Mouse (Mus musculus): Measurements from ENCODE around the gene Plpp6. TPM values are rescaled to one million over a fixed set of nuclear protein-coding genes. Genes with fewer than 3 reads are reported as not detected.

The Plpp6 gene
- 10 to 100 TPM; 32.0 to 35.3 TPM for total RNA-seq (2021)
- 26.5 and 27.1 TPM in 2 replicates for polyA plus RNA-seq (2012; rRNA removed)
- long read RNA-seq, transcript Plpp6-201 (1 exons, 2,859 nt): major isoform, 26 of 26 reads
- long read RNA-seq, partial matches to known transcripts: 0 of 26 reads
- long read RNA-seq, other reads (novel, unspliced or antisense): 0 of 26 reads

DNA sequence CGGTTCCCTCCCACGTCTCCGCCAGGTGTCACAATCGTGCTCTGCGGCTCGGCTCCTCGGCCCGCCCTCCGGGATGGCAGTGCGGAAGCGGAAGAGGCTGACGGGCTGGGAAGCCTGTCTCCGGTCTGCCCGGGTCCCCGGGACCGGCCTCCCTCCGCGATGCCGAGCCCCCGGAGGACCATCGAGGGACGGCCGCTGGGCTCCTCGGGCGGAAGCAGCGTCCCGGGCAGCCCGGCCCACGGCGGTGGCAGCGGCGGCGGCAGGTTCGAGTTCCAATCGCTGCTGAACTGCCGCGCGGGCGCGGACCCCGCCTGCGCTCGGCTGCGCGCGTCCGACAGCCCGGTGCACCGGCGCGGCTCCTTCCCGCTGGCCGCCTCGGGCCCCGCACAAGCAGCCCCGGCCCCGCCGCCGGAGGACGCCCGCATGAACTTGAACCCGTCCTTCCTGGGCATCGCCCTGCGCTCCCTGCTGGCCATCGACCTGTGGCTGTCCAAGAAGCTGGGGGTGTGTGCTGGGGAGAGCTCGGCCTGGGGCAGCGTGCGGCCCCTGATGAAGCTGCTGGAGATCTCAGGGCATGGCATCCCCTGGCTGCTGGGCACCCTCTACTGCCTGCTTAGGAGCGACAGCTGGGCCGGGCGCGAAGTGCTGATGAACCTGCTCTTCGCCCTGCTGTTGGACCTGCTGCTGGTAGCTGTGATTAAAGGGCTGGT lies at the start of gene Plpp6:
TSS of gene Plpp6 (plus strand) at position 112 of the 710 bp plus-strand sequence.
- peak; percentile 90 for DNase-seq

- DNase-seq: no peak
Observed at GRCm38 (mm10) chr19:28914598-28914997, 49.2 kb upstream of the Plpp6 start.

GRCm38 (mm10) chr19:28915602-28916250 lies 48.0 kb upstream of the Plpp6 start:
- no peak for DNase-seq

- DNase-seq: no peak
Observed at GRCm38 (mm10) chr19:28916492-28916891, 47.3 kb upstream of the Plpp6 start.

DNA sequence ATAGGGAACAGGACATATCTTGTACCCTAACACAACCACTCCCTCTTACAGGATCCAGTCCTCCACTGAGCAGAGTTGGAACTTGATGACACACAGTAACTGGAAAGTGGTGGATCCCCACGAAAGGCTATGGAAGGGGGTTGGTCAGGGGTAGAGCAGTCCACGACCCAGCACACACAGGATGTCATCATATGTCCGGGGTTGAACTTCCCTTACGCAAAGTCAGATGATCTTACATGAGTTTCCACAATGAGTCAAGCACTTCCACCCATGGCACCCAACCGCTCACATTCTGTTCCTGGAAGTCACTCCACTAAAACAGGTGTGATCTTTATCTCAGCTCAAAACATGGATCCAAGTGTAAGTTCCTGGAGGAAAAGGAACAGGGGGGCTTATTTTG lies 45.9 kb upstream of the Plpp6 start:
- DNase-seq: no peak

DNA sequence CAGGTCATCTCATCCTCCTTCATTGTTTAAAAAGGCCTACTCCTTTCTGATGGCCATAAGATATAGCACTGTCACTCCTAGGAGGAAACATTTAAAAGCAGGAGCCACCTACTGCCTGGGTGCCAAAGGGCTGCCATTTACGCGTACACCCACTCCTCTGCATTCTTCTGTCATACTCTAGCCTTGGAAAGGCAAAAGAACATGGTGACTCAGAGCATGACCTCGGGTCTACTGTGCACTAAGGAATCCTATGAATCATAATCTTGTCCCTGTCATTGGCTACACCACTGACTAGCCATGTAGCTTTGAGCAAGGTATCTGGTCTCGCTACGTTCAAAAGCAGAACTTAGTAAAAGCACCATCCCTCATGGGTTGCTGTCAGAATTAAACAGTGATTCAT lies 37.4 kb upstream of the Plpp6 start:
- peak; percentile 79 for DNase-seq

GRCm38 (mm10) chr19:28927396-28927795 lies 36.4 kb upstream of the Plpp6 start:
- no peak for DNase-seq

- DNase-seq: no peak
Observed at GRCm38 (mm10) chr19:28929034-28929433, 34.7 kb upstream of the Plpp6 start.

GRCm38 (mm10) chr19:28934897-28935296 lies 28.9 kb upstream of the Plpp6 start:
- DNase-seq: peak; percentile 83

DNA sequence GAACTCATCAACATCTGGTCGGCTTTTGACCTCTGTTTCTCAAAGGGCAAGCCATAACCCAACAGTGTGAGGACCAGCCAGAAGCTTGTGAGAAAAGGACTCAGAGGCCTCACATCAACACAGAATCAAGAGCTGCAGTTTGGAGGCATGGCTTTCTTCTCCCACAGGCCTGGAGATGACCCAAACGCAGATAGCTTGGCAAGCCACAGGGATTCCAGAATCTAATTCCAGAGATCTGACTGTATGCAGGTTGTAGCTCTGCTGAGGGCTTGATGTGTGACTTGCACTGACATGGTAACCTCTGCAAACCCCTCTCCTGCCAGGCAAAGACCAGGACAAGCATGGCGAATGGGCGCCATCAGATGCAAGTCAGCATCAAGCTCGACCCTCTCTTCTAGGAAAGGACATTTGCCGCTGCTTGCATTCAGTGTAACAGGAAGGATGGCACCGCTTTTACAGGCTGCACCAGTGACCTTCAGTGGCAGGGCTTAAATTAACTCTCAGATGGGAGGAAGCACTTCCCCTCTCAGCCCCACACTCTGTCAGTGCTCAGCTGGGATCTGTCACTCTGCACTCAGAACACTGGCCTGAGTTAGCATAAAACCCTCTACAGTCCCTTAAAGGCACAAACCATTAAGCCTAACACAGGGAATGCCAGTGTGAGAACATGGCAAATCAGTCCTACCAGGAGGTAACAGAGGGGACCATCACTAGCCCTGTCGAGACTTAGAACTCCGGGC lies 23.4 kb upstream of the Plpp6 start:
- DNase-seq: peak; percentile 29

- no peak for DNase-seq
Observed at GRCm38 (mm10) chr19:28941271-28941670, 22.5 kb upstream of the Plpp6 start.

DNA sequence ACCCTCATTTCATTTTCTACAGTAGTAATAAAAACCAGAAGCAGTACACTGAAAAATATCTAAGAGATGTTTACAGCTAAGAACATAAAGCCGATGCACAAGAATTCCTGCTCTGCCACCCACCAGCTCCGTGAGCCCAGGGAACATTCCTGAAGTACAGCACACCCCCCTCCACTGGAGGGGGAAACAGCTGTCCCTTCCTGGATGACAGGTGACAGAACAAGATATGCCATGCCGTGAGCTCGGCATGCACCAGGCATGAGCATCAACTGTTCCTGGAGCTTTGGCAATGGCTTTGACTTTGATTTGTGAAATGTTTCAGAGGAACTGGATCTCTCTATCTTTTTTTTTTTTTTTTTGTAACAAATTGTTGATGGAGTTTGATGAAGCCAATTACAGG lies 17.0 kb upstream of the Plpp6 start:
- no peak for DNase-seq

GRCm38 (mm10) chr19:28947311-28947710 lies 16.4 kb upstream of the Plpp6 start:
- peak; percentile 46 for DNase-seq

- DNase-seq: no peak
Observed at GRCm38 (mm10) chr19:28951251-28951650, 12.5 kb upstream of the Plpp6 start.

- DNase-seq: no peak
Observed at GRCm38 (mm10) chr19:28963113-28963512, 640 bp upstream of the Plpp6 start.

GRCm38 (mm10) chr19:28963513-28963841 lies 276 bp upstream of the Plpp6 start:
- DNase-seq: no peak

DNA sequence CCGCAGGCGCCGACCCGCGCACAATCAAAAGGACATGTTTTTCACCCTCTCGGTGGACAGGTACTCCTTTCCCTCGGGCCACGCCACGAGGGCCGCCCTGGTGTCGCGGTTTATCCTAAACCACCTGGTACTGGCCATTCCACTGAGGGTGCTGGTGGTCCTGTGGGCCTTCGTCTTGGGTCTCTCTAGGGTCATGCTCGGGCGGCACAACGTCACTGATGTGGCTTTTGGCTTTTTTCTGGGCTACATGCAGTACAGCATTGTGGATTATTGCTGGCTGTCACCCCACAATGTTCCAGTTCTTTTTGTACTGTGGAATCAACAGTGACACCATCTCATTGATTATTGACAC lies 775 bp downstream of the Plpp6 start:
- no peak for DNase-seq

DNA sequence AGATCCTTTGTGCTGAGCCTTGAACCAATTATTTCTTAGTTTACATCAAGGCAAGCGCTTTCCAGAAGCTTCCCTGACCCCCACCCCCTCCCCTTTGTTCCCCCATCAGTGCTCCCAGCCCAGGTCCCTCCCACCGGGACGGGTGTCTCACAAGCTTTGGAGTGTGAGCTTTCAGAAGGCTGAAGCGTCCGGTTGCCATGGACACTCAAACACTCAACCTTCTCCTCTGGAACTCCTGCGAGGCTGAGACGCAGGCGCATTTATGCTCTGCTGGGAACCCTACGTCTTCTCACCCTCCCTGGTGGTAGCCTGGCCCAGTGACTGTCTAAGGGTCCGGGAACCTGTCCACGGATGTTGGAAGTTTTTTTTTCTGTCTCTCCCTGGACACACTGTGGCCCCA lies 3.9 kb downstream of the Plpp6 start, which contains the start of gene 4430402I18Rik:
TSS of gene 4430402I18Rik (minus strand) at position 149 of the 400 bp plus-strand sequence.
- peak; percentile 47 for DNase-seq

- DNase-seq: no peak
Observed at GRCm38 (mm10) chr19:28968178-28968577, 4.4 kb downstream of the Plpp6 start.

DNA sequence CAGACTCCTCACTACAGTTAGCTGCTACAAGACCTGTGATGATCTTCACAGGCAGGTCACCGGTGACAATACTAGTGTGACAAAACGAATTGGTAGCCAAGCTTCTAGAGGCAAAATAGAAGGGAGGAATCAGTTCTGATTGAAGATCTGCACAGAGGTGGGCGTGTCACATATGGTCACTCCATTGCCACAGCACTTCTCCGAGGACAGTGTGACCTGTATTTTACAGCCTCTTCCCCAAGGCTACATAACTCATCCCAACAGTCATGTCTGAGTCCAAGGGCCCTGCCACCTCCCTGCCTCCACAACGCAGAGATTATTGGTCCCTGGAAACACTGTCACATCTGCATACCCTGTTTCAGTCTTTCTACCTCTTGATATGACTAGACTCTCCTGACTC lies 5.5 kb downstream of the Plpp6 start:
- peak; percentile 66 for DNase-seq

- no peak for DNase-seq
Observed at GRCm38 (mm10) chr19:28970251-28970650, 6.5 kb downstream of the Plpp6 start.

DNA sequence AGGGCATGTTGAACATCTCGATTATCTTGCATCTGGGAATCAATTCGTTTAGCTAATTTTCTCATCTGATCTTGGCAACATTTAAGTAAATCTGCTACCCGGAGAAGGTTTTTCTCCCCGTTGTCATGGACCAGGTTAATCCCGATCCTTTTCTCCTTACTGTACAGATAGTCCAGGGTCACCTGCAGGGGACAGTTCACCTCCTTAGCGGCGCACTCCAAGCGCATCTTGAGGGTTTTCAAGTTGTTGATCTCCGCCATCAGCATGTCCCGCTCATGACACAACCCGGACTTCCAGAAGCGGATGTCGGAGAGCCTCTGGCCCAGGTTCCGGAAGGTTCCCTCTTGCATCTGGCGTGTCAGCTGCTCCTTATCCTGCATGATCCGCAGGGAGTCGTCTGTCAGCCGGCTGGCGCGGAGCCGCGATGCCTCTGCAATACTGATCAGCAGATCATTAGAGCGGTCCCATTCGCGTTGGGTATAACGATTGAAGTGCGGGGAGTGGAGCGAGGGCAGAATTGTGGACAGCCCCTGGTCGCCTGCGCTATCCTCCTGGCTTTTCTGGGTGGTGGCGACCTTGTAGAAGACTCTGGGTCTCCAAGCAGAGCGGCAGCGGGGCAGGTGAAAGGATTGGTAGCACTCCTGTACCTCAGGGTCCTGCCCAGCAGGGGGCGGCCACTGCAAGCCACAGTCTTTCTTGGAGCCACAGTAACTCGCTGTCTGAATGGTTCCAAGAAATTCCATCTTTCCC lies 11.3 kb downstream of the Plpp6 start:
- DNase-seq: peak; percentile 88
